Mouse (Mus musculus) spleen, postnatal 0 days (tissue): Measurements from ENCODE around the gene Gm47429. TPM values are rescaled to one million over a fixed set of nuclear protein-coding genes. Genes with fewer than 3 reads are reported as not detected.

Source experiments
- polyA plus RNA-seq: library from polyadenylated mRNA; unstranded; fragments of >200 nt; fragmentation: Nextera tagmentation; extraction: Ambion mirVana; gene quantifications from 2 replicates; pipeline ENCODE4 v1.2.1, GENCODE M21; 2015

Gene Gm47429
- not detected in 2 replicates for polyA plus RNA-seq

DNA sequence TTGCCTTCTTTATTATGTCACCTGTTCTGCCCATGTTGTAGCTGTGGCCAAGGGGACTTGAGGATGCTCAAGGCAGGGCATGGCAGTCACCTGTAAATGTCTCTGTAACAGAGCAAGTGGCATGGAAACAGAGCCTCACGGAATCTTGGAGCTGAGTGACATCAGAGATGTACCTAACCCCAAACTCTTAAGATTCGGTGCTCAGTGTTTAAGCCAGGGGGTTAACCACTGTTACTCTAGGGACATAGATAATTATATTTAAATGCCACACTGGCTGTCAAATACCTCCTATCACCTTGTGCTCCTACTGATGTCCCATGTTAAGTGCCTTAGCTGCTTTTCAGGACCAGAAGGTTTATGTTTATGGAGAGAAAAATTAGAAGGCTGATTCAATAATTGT lies at the start of gene Gm47429:
Gene Gm47429, minus strand, starts transcription at position 101 of the 400 bp plus-strand sequence.

DNA sequence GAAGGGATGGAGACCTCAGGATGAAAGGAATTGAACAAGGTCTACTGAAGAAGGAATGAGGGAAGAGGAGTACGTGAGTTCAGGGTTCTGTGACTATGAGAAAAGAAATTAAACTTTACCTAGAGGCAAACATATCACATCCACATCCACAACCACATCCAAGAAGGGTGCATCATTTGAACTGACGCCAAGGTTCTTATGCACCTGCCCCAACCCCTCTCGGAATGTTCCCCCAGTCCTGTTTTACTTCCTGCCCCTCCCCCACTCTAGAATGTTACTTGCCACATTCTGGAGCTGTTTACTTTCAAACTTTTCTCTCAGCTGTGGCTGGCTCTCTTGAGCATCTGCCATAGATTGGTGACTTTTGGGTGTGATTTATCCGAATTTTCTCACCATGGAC lies 23.3 kb upstream of the Gm47429 start, which contains the start of gene Nutm2:
Gene Nutm2, plus strand, starts transcription at position 301 of the 400 bp plus-strand sequence.

DNA sequence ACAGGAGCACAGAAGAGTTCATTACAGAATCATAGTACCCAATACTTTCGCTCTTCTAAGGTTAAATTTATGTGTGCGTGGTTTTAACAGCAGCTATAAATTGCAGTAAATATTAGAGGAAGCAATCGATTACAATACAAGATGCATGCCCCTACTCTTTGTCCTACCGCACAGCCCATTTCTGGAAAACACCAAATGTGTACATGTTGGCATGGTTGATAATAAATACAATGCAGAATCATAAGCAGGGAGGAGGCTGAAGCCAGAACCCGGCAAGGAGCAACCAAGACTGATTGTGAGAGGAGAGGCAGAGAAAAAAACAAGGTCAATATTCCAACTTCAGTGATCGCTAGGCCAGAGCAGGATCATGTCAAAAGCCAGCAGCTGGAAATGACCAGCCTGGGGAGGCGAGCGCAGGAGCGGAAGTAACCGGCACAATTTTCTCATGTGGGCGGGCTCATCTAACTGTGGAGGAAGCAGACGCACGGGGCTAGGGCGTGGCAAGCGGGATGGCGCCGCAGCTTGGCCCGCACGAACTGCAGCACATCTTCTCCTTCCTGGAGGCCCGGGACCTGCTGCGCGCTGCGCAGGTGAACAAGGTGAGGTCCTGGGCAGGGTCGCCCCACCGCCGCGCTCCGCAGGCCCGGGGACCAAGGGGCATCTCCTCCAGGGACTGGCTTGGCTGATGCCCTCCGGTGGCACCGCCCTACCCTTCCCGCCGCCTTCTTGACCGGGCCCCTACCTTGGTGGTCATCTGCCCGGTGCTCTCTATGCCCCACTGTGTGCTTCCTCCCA lies 26.1 kb downstream of the Gm47429 start, which contains the start of gene Fbxw17:
Gene Fbxw17, plus strand, starts transcription at position 476 of the 795 bp plus-strand sequence.

Other genes starting within 250 kb of the Gm47429 start
- gene Gm906, start 193.6 kb downstream of the Gm47429 start, polyA plus RNA-seq = not detected in 2 replicates
- 7.4 and 8.9 TPM in 2 replicates for gene Fbxw17, start 26.0 kb downstream of the Gm47429 start, polyA plus RNA-seq
- gene Nutm2, start 23.4 kb upstream of the Gm47429 start, polyA plus RNA-seq = not detected in 2 replicates
- gene Gm904, start 199.3 kb upstream of the Gm47429 start, polyA plus RNA-seq = not detected in 2 replicates